Mouse (Mus musculus): ENCODE data around the gene Ostf1.

Ostf1 gene

GRCm38 (mm10) chr19:18568828-18569430 is 62.7 kb downstream of the Ostf1 start:
- in situ Hi-C loops (cut with MboI) = loop anchor here (25.0 kb wide), 1 partner anchor 1432 kb away; no protein-coding TSS in a partner anchor

DNA sequence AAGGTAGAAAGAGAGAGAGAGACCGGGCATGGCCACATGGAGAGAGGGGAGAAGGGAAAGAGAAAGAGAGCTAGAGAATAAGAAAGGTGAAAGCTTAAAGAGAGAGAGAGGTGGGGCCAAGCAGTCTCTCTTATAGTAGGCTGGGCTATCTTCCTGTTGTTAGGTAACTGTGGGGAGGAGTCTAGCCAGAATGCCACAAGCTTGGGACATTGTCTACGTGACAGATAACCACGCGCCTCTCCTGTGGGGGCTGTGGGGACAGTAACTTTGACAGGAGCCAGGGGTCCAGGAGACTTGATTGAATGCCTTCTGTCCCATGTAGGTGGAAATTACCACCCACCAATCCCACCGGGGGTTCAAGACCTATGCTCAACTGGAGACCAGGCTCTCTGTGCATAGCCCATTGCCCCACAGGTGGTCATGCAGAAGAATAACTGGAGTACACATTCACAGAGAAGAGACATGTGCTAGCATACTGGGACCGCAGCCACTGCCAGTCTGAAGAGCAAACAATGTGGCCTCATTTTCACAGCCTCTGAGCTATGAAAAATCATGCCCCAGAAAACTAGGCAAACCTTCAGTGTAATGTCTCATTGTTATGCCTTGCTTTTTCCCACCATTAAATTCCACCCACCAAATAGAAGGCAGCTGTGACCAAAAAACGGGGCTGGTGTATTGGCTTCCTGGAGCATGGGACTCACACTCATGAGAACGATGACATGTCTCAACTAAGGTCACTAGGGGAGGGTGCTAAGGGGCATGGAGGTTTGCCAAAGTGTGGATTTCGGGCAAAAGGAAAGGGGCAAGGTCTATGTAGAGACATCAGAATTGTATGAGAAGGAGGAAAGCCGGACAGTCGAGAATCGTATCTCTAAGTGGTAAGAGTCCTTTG is 63.4 kb downstream of the Ostf1 start:
- in situ Hi-C loops (cut with MboI) = loop anchor here (25.0 kb wide), 1 partner anchor 1431 kb away; no protein-coding TSS in a partner anchor

DNA sequence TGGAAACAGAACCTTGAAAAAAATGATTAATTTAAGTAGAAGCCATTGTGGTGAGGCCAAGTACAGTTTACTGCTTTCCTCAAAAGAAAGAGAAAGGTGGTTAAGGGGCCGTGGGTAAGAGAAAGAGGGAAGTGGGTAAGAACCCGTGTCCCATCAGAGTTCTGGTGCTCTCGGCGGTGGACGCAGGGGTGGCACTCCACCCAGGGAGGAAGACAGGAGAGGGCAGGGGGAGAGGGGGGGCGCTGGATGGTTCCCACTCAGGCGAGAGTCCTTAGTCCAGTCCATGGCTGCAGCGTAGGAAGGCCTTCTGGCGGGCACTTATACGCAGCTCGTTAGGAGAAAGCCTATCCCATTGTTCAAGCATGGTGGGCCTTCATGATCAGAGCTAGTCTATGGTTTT is 64.1 kb downstream of the Ostf1 start:
- in situ Hi-C loops (cut with MboI) = loop anchor here (25.0 kb wide), 1 partner anchor 1430 kb away; no protein-coding TSS in a partner anchor

DNA sequence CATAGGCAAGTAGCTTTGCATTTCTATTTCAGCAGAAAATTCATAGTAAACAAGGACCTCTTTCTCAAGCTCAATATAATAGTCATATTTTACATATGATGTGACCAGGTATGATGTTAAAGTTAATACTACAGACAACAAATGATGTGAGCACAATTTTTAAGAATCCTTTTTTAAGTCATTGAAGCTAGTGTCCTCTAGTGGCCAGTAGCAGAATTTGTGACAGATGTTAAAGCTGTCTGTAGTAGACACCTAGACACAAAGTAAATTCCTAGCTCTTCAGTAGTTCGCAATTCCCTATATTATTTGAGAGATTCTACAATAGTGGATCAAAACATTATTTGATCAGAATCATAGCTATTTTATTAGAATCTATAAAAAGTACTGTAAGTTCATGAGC is 73.9 kb downstream of the Ostf1 start:
- in situ Hi-C loops (cut with MboI) = loop anchor here (25.0 kb wide), 1 partner anchor 1420 kb away; no protein-coding TSS in a partner anchor

DNA sequence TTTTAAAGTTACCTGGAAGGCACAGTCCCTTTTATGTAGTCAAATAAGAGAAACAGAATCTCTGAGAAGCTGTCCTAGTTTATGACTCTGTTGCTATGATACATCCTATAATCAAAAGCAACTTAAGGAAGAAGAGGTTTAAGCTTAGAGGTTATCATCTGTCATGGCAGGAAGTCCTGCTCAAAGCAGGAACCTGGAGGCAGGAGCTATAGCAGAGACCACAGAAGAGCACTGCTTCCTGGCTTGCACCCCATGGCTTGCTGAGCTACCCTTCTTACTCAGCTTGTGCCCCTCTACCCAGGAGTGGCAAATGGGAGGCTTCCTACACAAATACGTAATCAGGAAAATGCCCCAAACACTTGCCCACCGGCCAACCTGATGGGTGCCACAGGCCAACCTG is 76.0 kb downstream of the Ostf1 start:
- in situ Hi-C loops (cut with MboI) = loop anchor here (25.0 kb wide), 1 partner anchor 1418 kb away; no protein-coding TSS in a partner anchor

GRCm38 (mm10) chr19:18548668-18549067 is 83.0 kb downstream of the Ostf1 start:
- in situ Hi-C loops (cut with MboI) = no loop called here
